Mouse (Mus musculus) right cerebral cortex, postnatal 25 days (tissue): ENCODE results near the gene Bcas1.

ENCODE experiments used
- DNase-seq: peaks from one replicate; pipeline ENCODE4 v3.0.0; 2022

The Bcas1 gene

DNA sequence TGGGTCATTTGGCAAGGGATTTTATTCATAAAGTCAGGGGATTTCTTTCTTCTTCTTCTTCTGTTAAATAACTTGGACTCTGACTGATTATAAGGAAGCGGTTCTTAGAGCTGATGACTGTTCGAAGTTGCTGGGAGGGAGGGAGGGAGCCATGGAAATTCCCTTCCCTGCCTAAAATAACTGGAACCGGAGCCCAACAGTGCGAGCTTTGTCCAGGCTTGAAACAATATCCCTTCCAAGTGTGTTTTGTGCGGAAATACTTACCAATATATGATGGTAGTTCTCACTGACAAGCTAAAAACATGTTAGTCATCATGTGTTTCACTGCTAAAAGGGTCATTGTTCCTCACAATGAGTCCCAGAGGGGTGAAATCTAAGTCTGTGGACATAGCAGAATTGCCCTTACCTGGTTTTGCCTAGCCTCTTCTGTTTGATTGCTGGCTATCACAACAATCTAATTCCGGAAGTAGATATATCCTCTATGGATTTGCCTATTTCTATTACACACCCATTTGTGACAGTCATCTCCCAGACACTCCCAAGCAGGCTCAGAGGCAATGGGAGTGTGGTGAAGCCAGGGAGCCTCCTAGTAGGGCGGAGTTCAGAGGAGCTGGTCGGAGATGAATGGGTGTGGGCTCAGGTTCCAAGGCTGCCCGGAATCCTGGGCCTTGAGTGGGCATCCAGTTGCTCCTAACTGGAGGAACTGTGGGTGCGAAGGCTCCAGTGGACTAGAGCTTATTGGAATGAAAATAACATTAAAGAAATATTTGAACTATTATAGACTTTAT lies 119.4 kb downstream of the Bcas1 start:
- DNase-seq = no peak

DNA sequence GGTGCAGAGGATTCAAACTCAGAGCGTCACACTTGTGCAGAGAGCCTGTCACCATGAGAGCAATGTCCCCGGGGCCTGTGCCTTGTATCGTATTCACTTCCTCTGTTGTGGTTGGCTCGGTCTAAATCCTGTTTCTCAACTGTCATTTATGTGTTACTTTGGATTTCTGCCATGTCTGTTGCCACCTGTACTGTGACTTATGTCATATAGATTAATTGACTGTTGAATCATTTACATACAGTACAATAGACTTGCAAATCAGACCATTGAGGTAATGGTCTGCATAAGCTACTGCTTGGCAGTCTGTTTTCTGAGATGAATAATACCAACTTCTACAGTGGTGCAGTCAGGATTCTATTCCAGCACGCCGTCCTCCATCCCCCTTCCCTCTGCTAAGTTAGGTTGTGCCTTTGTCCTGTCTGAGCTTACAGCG lies 120.0 kb downstream of the Bcas1 start:
- DNase-seq = no peak

DNA sequence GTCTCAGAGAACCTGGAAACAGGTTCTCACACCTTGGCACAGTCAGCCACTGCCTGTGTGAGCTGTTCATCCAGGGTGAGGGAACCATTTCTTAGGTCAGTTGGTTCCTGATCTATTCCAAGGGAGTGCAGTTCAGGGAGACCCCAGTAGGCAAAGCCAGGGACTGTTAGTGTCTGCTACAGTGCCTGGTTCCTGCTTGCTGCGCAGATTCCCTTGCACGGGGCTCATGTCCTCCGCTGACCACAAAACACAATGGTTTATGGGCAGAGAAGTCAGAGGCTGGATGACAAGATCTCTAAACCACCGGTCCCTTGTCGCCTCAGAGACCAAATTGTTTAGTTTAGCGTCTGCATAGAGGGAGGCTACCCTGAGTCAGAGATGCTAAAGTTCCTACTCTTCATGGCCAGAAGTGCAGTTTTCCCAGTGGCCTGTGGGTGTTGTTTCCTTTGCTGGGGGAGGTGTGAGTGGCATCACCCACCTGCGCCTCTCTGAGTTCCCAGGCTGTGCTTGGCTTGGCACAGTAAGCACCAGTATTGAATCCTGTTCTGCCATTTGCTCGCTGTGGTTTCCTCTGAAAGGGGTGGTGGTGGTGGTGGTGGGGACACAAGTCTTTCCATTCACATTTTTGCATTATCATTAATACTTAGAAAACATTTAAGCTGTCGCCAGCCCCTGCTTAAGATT lies 120.9 kb downstream of the Bcas1 start:
- DNase-seq = no peak

DNA sequence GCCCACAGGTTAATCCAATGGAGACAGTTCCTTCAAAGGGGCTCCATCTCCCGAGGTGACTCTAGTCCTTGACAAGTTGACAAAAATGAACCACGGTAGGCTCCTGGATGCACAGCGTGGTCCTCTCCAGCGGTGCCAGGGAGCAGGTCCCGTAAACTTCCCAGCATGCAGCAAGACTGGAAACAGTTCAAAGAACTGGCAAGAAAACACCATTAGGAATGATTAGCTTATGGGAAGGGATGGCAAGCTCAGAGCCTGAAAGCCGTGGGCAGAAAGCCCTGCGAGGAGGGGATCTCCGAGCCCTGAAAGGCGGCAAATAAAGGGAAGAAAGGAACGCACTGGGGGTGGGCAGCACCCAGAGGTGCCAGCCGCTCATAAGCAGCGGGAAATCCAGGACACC lies 122.9 kb downstream of the Bcas1 start:
- DNase-seq = no peak

DNA sequence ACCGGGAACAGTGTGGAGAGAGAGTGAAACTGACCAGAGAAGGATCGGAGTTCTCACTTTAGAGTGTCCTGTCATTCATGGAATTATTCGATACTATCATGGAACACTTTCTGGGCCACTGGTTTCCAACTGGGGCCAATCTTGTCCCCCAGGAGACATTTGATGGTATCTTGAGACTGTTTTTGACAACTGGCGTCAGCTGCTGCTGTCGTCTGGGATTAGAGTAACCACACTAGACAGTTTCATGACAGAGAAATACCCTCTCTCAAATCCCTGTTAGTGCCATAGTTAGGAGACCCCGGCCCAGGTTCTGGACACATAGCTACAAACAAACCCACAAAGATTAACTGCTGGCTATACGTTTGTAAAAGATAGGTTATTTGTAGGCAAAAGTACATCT lies 124.0 kb downstream of the Bcas1 start:
- no peak for DNase-seq

DNA sequence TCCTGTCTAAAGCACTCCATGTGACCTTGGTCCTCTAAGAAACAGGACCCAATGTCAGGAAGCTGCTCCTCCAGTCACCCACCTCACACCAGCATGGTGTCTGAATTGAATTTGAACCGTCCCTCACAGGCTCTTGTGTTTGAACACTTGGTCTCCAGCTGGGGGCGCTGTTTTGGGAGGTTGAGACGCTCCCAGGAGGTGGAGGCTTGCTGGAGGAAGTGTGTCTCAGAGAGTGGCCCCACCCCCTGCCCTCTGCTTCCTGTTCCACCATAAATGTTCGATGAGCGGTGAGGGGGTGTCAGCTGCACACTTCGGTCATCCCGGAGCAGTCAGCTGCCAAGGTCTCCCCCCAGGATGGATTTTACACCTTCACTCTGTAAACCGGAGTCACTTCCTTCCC lies 124.8 kb downstream of the Bcas1 start:
- no peak for DNase-seq
